Comparison of ENCODE assay signal across 10 mouse cellular contexts in genomic region chr2:144245464-144245863, GRCm38 (mm10). TPM values are rescaled to one million over a fixed set of nuclear protein-coding genes. Genes with fewer than 3 reads are reported as not detected.
DNase-seq lines count a peak whose midpoint lies in the region; ATAC-seq and TF ChIP-seq lines count a peak whose summit lies in the region.
"Had no signal": no experiment of that assay in that cellular context is flagged by ENCODE, and none has a peak within 500 bp of the region (broad histone marks: within the 10 kb centered on the region; RNA-seq: fewer than 3 reads in every experiment).

No protein-coding gene starts in this region.

- peak; percentile 39 to 43 for DNase-seq in left cerebral cortex, postnatal 14 days (ENCODE audit: low spot score in 2 of 2)
- DNase-seq in left cerebral cortex, postnatal 36 days (ENCODE audit: low spot score in 2 of 2) = no peak
- DNase-seq in limb, embryonic 14.5 days (ENCODE audit: low spot score) = peak; percentile 25
- no peak for DNase-seq in urinary bladder, adult 2 months (ENCODE audit: low spot score)
- no peak for DNase-seq in thymus, adult 18-20 months
- DNase-seq: liver, embryonic 13.5 days; retina, postnatal 1 day had no signal

- TF ChIP-seq POLR2A in limb, embryonic 14.5 days (IDR thresholded peaks at IDR 0.05; ENCODE audit: borderline replicate concordance, extremely low read depth, insufficient read depth, insufficient read length) = no peak

- intact Hi-C loops in left cerebral cortex, postnatal 14 days (cut with DNase I) = no loop called here
- intact Hi-C loops in left cerebral cortex, postnatal 36 days (cut with DNase I) = no loop called here

- 46% methylated on average over 7 of the region's 7 CpGs for WGBS in embryonic facial prominence, embryonic 12.5 days
- 23% methylated on average over 7 of the region's 7 CpGs for WGBS in limb, embryonic 14.5 days

- no peak overlapping the region for H3K9ac ChIP-seq in embryonic facial prominence, embryonic 12.5 days
- no peak overlapping the region for H3K9ac ChIP-seq in limb, embryonic 14.5 days (ENCODE audit: low read depth, low read length, severe bottlenecking)
- H3K9ac ChIP-seq: hindbrain, embryonic 13.5 days; liver, embryonic 13.5 days had no signal

- peaks cover 30% of the 10 kb centered on the region for H3K4me1 ChIP-seq in embryonic facial prominence, embryonic 12.5 days
- peaks cover 22% of the 10 kb centered on the region for H3K4me1 ChIP-seq in limb, embryonic 14.5 days (ENCODE audit: control insufficient read depth, insufficient read depth, low read length)

- H3K27ac ChIP-seq in embryonic facial prominence, embryonic 12.5 days = peak overlapping the region; percentile 58; the same call in 1 of the 2 replicates
- H3K27ac ChIP-seq in limb, embryonic 14.5 days (replicated peaks; ENCODE audit: low read depth, low read length) = peak overlapping the region; percentile 63; the same call in 1 of the 2 replicates
- H3K27ac ChIP-seq: hindbrain, embryonic 13.5 days; liver, embryonic 13.5 days had no signal

- H3K27me3 ChIP-seq in embryonic facial prominence, embryonic 12.5 days = no peaks in the 10 kb centered on the region
- H3K27me3 ChIP-seq in limb, embryonic 14.5 days (ENCODE audit: control insufficient read depth, insufficient read depth, low read length) = no peaks in the 10 kb centered on the region
- H3K27me3 ChIP-seq: hindbrain, embryonic 13.5 days; liver, embryonic 13.5 days had no signal

- H3K36me3 ChIP-seq in embryonic facial prominence, embryonic 12.5 days = peaks cover 10% of the 10 kb centered on the region
- peaks cover 15% of the 10 kb centered on the region for H3K36me3 ChIP-seq in limb, embryonic 14.5 days (ENCODE audit: control insufficient read depth, insufficient read depth, low read length)

- H3K9me3 ChIP-seq in embryonic facial prominence, embryonic 12.5 days = no peaks in the 10 kb centered on the region
- H3K9me3 ChIP-seq in limb, embryonic 14.5 days (ENCODE audit: control insufficient read depth, low read length) = no peaks in the 10 kb centered on the region
- H3K9me3 ChIP-seq: hindbrain, embryonic 13.5 days; liver, embryonic 13.5 days had no signal

- no peak for ATAC-seq in embryonic facial prominence, embryonic 12.5 days (ENCODE audit: insufficient number of reproducible peaks, insufficient read depth, low FRiP score, low TSS enrichment)
- ATAC-seq in limb, embryonic 14.5 days (ENCODE audit: low FRiP score, low read depth) = peak; percentile 27; the same call in 1 of the 2 replicates
- peak; percentile 32 for ATAC-seq in neutrophil, adult 5-6 weeks (ENCODE audit: extremely low read depth, insufficient number of reproducible peaks, low FRiP score, poor library complexity, severe bottlenecking)

- no peak overlapping the region for H3K4me3 ChIP-seq in embryonic facial prominence, embryonic 12.5 days
- no peak overlapping the region for H3K4me3 ChIP-seq in limb, embryonic 14.5 days (replicated peaks; ENCODE audit: low read length)
- H3K4me3 ChIP-seq: hindbrain, embryonic 13.5 days; liver, embryonic 13.5 days had no signal

- H3K4me2 ChIP-seq in embryonic facial prominence, embryonic 12.5 days (replicated peaks) = no peak overlapping the region
- H3K4me2 ChIP-seq in limb, embryonic 14.5 days (replicated peaks; ENCODE audit: low read depth, low read length, severe bottlenecking) = no peak overlapping the region
- H3K4me2 ChIP-seq: hindbrain, embryonic 13.5 days; liver, embryonic 13.5 days had no signal

RNA-seq across cellular contexts. Expression of gene Mgme1, which starts 25.0 kb away (rescaled TPM):
- total RNA-seq in left cerebral cortex, postnatal 14 days (2021) = 1 to 10 TPM; 3.2 to 3.4 TPM
- 1 to 10 TPM; 4.8 to 5.3 TPM for total RNA-seq in left cerebral cortex, postnatal 36 days (2021)
- 19.4 and 19.8 TPM in 2 replicates for polyA plus RNA-seq in embryonic facial prominence, embryonic 12.5 days (2016; fragmentation: Nextera tagmentation; extraction: Ambion mirVana)
- 10.2 and 11.4 TPM in 2 replicates for polyA plus RNA-seq in limb, embryonic 14.5 days (2012; rRNA removed)
- polyA plus RNA-seq in limb, embryonic 14.5 days (2014; fragmentation: Nextera tagmentation; extraction: Ambion mirVana) = 15.2 and 17.2 TPM in 2 replicates
- 6.8 and 7.6 TPM in 2 replicates for total RNA-seq in neutrophil, adult 5-6 weeks (2017)
- 8.3 TPM in 2 replicates for polyA plus RNA-seq in urinary bladder, adult 2 months (2012; rRNA removed)

RNA-seq across cellular contexts. Expression of gene Snx5, which starts 25.2 kb away (rescaled TPM):
- 10 to 100 TPM; 64.4 to 67.4 TPM for total RNA-seq in left cerebral cortex, postnatal 14 days (2021)
- total RNA-seq in left cerebral cortex, postnatal 36 days (2021) = 10 to 100 TPM; 68.7 to 78.9 TPM
- polyA plus RNA-seq in embryonic facial prominence, embryonic 12.5 days (2016; fragmentation: Nextera tagmentation; extraction: Ambion mirVana) = 132 and 140 TPM in 2 replicates
- polyA plus RNA-seq in limb, embryonic 14.5 days (2012; rRNA removed) = 133 and 153 TPM in 2 replicates
- 129 and 130 TPM in 2 replicates for polyA plus RNA-seq in limb, embryonic 14.5 days (2014; fragmentation: Nextera tagmentation; extraction: Ambion mirVana)
- total RNA-seq in neutrophil, adult 5-6 weeks (2017) = 486 and 515 TPM in 2 replicates
- 66.6 and 72.2 TPM in 2 replicates for polyA plus RNA-seq in urinary bladder, adult 2 months (2012; rRNA removed)

Comparison
In these comparisons a context has a peak if more than half of its experiments do, and no peak if none do; other contexts are left out.
1. DNase-seq: peak in left cerebral cortex, postnatal 14 days (2 of 2) and limb, embryonic 14.5 days (single experiment); none in left cerebral cortex, postnatal 36 days (0 of 2), urinary bladder, adult 2 months (single experiment) and thymus, adult 18-20 months (0 of 2).